Mouse (Mus musculus) neural tube, embryonic 11.5 days (tissue): ENCODE data around the gene Prr23a2. TPM values are rescaled to one million over a fixed set of nuclear protein-coding genes. Genes with fewer than 3 reads are reported as not detected.

Source experiments
- polyA plus RNA-seq: library from polyadenylated mRNA; unstranded; fragments of >200 nt; fragmentation: Nextera tagmentation; extraction: Ambion mirVana; gene quantifications from 2 replicates; pipeline ENCODE4 v1.2.1, GENCODE M21; 2014

Prr23a2 gene
- polyA plus RNA-seq, 1 experiment from 2014 or later, result not detected

Other genes starting within 250 kb of the Prr23a2 start
- not detected in 2 replicates for gene Prr23a1, start 14.0 kb upstream of the Prr23a2 start, polyA plus RNA-seq
- 0.12 TPM in 1 of 2 replicates, not detected in the other for gene Prr23a3, start 8.3 kb downstream of the Prr23a2 start, polyA plus RNA-seq
- gene 7420426K07Rik, start 46.6 kb downstream of the Prr23a2 start, polyA plus RNA-seq, result not detected in 2 replicates
- 0.30 and 0.36 TPM in 2 replicates for gene Foxl2, start 98.8 kb downstream of the Prr23a2 start, polyA plus RNA-seq
- 75.0 and 76.5 TPM in 2 replicates for gene Faim, start 129.9 kb downstream of the Prr23a2 start, polyA plus RNA-seq
- gene Gm1123, start 179.2 kb downstream of the Prr23a2 start, polyA plus RNA-seq, result not detected in 2 replicates